ENCODE assay signal across 17 mouse cellular contexts in the genomic region with DNA sequence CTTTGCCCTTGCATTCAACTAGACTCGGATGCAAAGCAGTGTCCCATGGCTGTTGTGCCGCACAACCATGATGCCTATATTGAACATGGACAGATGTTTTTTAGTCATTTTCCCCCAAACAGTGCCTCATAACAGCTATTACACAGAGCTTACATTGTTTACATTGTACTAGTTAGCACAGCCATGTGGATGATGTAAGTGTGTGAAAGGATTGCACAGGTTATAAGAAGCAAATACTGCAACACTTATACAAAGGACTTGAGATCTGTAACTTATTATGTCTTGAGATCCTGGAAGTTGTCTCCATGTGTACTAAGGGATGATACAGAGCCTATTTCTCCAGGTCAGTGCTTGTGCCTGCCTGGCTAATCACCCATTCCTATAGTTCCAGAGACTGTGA. TPM values are rescaled to one million over a fixed set of nuclear protein-coding genes. Genes with fewer than 3 reads are reported as not detected.
"Had no signal": no experiment of that assay in that cellular context is flagged by ENCODE, and none has a peak within 500 bp of the region (broad histone marks: within the 10 kb centered on the region; RNA-seq: fewer than 3 reads in every experiment).

No protein-coding gene starts in this region.

- DNase-seq: lung, adult 18-20 months; lung, embryonic 14.5 days; lung, postnatal 14 days; lung, postnatal 4 days; midbrain, embryonic 14.5 days; retina, postnatal 1 day; right cerebral cortex, adult 18-20 months; right cerebral cortex, postnatal 25 days; right cerebral cortex, postnatal 4 days; spleen, adult 18-20 months; thymus, adult 18-20 months; thymus, postnatal 14 days; thymus, postnatal 36 days had no signal

- H3K9me3 ChIP-seq: midbrain, embryonic 10.5 days; midbrain, embryonic 12.5 days; neural tube, embryonic 12.5 days had no signal

- H3K4me3 ChIP-seq: midbrain, embryonic 10.5 days; midbrain, embryonic 12.5 days; neural tube, embryonic 12.5 days had no signal

- H3K27ac ChIP-seq: midbrain, embryonic 10.5 days; midbrain, embryonic 12.5 days; neural tube, embryonic 12.5 days had no signal

- H3K36me3 ChIP-seq: midbrain, embryonic 10.5 days; midbrain, embryonic 12.5 days; neural tube, embryonic 12.5 days had no signal

- H3K9ac ChIP-seq: lung, embryonic 14.5 days; midbrain, embryonic 12.5 days; neural tube, embryonic 12.5 days had no signal

- H3K4me2 ChIP-seq: lung, embryonic 14.5 days; midbrain, embryonic 12.5 days; neural tube, embryonic 12.5 days had no signal

- H3K4me1 ChIP-seq: midbrain, embryonic 10.5 days; midbrain, embryonic 12.5 days; neural tube, embryonic 12.5 days had no signal

- H3K27me3 ChIP-seq: midbrain, embryonic 12.5 days; neural tube, embryonic 12.5 days had no signal

RNA-seq across cellular contexts. Expression of a gene that starts 24.4 kb away (rescaled TPM):
- total RNA-seq: neutrophil, adult 5-6 weeks had no signal
